Mouse (Mus musculus) retina, embryonic 14.5 days (tissue): ENCODE results near the gene Csnk2b.

Experiments
- DNase-seq: peaks from one replicate; pipeline ENCODE4 v3.0.0-alpha.2; 2015; ENCODE audit warnings: low spot score

Gene Csnk2b

DNA sequence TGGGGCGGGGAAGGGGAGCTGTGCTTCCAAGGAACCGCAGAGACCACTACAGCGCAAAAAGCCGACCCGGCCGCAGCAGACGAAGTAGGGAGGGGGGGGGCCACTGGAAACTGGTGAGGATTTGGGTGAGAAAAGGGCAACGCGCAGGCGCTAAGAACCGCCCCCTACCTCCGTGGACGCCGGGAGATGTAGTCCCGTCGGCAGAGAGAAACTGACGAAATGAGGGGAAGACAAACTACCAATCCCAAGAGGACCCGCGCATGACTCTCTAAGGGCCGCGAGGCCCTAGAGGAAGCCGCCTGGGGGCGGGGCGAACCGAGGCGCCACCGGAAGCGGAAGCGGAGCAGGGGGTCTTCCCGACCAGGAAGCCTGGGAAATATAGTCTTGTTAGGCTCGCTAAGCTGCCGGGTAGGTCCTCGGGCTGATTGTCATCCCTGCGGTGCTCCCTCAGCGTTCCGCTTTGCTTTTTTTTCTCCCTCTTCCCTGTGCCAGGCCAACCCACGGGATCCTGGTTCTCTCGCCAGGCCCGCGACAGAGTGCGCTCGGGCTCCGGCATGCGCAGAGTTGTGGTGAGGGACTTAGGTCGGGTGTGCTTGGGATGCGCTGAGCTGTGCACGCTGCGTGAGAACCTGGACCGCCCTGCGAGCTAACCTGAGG, 582 bp downstream of the Csnk2b start, which contains the start of gene Gpank1:
Gene Gpank1, plus strand, starts transcription at position 313 of the 657 bp plus-strand sequence.
- DNase-seq = peak; percentile 100

DNA sequence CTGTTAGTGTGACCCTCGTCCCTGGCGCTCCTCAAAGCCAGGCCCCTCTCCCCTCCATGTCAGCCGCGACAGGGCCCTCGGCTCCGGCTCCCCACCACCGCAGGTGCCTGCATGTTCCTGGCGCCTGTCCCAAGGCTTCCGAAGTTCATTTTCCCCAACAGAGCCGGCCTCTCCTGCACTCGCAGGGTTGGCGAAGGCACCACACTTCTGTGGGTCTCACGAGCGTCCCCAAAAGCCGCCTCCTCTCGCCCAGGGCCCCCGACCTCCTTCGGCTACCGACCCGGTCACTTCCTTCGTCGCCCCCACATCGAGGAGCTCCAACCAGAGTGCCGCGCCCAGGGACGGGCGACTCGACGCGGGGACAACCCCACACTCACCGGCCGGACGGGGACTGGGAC, 1.1 kb downstream of the Csnk2b start:
- no peak for DNase-seq

DNA sequence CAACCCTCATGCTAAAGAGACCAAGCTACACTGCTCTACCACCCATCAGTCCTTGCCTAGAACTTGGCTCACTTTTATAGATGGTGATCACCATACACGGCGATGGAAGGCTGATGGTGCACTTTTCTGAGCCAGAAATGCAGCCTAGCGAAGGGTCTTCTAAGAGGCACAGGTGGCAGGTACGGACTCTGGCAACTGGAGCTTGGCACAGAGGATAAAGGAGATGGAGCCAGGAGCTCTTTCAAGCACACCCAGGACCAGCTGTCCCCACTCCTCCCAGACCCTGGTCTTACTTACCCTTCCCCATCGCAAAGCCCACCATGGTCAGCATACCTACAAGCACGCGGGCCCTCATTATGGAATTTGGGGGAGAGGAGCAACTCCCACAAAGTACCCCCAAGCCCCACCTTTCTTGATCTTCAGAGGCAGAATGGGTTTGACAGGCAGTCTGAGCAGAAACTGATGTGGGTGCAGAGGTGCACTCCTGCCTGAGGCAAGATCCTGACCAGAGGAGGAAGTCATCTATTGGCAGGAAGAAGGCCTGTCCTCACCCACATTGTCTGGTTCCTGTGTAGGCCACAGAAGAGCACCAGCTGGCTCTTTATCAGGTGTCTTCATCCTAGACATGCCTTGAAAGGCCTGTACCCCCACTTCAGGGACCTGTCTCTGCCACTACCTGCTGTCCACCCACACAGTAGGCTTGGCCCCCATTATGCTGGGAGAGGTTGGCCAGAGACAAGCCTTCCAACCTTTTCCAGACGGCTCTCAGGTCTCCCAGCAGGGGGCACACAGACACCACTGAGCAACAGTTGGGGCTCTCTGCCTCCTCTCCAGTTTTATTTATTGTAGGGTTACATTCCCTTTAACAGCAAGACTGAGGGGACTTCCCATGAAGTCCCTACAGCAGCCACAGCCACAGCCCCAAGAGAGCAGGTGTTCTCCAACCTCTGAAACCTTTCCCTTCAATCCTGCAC, 6.5 kb downstream of the Csnk2b start, which contains the start of gene Ly6g5b:
Gene Ly6g5b, minus strand, starts transcription at position 383 of the 974 bp plus-strand sequence.
- peak; percentile 26 for DNase-seq

DNA sequence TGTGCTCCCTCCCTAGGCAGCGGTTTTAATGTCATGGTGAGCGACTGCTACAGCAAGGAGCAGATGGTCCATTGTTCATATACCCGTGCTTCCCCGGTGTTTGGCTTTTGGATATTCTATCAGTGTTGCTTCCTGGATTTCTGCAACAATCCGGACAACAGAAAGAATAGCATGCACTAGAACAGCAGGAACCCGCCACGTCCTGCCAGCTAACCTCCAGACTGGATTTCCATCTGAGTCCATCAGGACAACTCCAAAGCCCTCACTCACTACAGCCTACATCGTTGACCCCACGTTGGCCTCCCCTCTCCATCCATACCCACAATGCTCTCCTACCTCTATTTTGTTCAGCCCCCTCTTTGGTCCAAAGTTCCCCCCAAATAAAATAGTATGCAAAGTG, 10.1 kb downstream of the Csnk2b start:
- no peak for DNase-seq

DNA sequence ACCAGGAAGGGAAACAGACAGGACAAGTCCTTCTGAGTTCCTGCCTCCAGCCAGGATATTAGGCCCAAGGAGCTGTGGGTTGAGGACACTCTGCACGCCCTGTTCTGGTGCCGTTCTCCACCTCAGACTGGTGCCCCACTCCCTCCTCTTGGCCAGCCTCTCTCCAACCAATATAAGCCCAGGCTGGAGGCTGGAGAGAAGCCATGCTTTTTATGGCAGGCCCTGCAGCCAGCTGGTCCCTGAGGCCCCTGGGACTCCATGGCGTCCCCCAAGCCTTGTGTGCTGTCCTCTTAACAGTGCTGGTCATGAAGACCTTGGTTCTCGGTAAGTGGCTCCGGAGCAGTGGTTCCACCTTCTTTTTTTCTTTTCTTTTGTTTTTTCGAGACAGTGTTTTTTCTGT, 13.8 kb downstream of the Csnk2b start, which contains the start of gene Ly6g5c:
Gene Ly6g5c, plus strand, starts transcription at position 183 of the 400 bp plus-strand sequence.
- DNase-seq = no peak

DNA sequence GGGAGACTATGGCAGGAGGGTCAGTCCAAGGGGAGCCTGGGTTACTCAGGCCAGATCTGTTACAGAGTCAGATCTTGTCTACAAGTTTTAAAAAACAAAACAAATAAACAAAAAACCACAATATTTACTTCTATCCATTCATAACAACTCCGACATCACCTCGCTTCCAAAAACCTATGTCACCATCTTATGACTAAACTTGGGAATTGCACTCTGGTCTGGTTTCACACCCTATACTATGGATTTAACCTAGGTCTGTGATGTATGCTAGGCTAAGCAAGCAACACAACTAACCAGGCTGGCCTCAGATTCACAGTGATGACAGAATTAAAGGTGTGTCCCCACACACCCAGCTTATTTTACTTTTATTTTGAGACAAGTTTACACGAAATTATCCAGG, 15.3 kb downstream of the Csnk2b start:
- peak; percentile 20 for DNase-seq

DNA sequence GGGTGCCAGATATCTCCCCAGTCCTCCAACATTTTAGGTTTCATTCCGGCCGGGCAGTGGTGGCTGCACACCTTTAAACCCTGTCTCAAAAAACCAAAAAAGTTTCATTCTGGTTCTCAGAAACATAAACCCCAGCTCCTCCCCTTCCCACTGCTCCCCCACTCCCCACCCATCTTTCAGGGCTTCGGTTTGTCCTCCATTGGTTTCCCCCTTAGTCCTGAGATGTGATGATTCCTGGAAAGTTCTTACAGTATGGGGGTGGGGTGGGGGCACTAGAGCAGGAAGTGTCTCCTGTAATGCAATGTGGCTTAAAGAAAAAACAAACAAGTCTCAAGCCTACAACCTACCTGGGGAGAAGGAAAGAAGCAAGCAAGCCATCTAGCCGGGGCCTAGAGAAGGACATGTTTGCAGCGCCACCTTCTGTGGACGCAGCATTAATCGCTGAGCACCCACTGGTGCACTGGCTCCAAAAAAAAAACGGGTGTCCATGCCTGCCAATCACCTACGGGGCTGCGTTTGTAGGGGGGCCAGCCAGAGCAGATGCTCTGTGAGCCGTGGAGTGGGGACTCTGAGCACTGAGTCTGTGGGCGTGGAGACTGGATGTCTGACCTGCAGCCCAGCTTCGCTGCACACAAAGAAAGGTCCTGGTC, 16.0 kb downstream of the Csnk2b start:
- peak; percentile 75 for DNase-seq

DNA sequence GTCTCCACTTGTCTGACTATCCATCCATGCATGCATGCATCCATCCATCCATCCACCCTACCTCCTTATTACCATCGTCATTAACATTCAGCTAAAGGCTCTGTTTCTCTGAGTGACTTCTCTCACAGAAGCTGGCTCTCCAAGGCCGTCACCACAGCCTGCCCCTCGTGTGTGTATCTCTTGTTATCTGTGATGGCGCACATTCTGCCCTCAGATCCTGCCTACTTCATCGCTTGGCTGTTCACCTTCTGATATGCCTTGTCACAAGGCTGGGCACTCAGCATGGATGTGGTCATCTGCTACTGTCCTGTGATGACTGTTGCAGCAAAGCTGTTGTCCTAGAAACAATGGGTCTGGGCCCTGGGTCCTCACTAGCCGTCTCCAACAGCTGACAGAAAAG, 17.1 kb downstream of the Csnk2b start:
- DNase-seq = no peak

DNA sequence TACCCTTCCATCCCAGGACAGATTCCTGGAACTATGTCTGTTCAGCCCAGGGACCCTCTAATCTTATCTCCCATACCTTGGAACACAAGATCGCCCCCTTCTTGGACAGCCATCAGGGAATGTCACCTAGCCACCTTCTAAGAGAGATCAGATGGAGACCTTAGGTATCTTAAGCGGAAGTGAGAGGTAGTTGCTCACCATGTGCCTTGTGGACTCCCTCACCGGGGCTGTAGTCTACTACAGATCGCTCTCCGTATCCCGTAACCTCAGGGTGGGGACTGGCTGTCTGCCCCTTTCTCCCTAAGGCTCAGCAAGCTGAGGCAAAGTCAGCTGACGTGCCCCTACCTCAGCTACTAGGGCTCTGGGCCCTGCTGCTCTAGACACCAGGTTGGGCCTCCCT, 17.8 kb downstream of the Csnk2b start:
- DNase-seq = no peak

DNA sequence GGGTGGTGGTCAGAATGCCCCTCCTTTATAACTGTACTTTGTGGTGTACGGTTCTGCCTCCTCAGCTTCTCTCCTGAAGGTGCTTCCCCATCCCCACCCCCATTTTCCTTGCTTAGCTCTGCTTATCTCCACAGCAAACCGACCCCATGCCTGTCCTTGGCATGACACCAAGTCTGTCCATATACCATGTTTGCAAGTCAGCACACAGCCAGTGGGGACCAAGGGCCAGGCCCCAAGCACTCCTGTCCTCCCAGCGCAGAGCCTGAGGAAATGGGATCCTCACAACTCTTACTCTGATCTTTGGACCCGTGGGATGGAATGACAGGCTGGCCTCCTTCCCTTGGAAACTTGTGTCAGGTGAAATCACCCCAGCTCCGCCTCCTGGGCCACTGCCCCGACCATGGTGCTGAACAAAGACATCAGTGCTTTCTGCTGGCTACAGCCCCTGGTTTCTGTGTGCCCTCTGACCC, 18.6 kb downstream of the Csnk2b start:
- no peak for DNase-seq

DNA sequence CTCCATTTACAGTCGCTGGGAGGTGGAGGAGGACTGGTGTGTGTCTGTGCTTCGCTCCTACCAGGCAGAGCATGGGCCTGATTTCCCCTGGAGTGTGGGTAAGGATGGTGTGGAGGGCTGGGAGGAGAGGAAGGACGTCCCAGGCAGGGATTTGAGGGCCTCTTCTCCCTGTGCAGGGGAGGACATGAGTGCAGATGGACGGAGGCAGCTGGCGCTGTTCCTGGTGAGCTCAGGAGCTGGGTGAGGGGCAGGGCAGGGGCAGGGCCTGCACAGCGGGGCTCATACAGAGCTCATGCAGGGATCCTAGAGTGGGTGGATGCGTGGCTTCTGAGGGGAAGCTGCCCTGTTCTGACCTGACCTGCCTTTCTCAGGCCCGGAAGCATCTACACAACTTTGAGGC, 19.6 kb downstream of the Csnk2b start:
- no peak for DNase-seq

DNA sequence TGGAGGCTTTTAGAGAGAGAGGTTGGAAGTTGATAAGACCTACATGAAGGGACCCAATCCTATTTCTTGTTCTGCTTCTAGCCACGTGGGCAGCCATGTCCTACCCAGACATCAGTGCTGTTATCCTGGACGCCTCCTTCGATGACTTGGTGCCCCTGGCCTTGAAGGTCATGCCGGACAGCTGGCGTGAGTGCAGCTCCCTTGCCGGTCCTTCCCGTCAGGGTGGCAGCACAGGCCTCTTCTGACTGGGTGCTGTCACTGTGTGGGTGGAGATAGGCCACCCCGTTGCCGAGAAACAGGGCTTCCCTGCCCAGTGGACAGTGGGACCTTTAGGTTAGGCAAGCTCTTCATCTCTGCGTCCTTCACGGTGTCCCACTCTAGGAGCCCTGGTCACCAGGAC, 20.7 kb downstream of the Csnk2b start:
- no peak for DNase-seq

DNA sequence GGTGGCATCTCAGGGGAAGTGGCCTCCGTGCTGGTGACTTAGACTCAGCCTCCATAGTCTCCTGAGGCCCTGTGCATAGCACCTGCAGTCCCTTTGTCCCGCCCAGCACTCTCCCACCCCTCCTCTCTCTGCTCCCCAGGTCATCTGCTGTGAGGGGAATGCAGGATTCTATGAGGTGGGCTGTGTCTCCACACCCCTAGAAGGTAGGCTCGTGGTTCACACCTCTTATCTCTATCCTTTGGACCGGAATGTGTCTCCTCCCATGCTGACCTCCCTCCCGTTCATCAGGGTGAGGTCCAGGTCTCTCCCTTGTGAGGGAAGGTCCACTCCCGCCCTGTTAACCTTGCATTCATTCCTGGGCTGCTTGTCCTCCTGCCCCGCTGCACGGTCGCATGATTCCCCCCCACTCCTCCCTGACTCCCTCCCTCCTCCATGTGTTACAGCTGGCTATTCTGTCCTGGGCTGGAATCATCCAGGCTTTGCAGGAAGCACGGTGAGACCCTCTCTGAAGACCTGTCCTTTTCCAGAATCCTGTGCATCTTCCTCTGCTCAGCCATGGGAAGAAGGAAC, 21.6 kb downstream of the Csnk2b start:
- DNase-seq = no peak

DNA sequence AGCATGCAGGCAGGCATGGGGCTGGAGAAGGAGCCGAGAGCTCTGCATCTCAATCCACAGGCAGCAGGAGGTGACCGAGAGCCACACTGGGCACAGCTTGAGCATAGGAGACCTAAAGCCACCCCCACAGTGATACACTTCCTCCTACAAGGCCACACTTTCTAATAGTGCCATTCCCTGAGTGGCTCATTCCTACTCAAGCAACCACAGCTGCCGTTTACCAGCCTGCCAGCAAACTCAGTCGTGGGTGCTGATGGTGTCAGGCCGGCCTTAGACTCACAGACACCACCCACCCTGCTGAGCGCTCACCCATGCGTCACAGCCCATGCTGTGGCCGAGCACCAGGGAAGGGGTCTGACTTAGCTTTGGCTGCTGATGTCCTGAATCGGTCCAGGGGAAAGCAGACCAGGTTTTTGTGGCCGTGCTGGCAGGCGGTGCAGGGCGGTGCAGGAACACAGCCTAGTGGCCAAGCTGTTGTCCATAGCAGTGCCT, 24.6 kb downstream of the Csnk2b start:
- no peak for DNase-seq

DNA sequence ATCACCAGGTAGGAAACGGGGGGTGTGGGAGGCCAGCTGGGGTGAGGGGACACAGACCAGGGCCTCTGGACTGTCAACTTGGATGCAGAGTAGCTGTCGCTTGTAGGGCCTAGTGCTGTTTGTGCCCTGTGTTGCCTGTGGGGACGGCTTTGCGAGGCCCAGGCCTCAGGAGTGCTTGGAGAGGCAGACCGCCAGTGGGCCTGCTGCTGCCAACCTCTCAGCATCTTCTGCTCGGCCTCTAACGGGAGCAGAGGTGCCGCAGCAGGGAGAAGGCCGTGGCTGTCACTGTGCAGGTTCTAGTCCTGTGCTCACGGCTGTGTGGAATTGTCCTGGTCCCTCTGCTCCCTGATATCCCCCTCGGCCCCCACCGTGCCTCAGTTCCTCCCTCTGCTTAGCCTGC, 25.3 kb downstream of the Csnk2b start:
- DNase-seq = no peak

DNA sequence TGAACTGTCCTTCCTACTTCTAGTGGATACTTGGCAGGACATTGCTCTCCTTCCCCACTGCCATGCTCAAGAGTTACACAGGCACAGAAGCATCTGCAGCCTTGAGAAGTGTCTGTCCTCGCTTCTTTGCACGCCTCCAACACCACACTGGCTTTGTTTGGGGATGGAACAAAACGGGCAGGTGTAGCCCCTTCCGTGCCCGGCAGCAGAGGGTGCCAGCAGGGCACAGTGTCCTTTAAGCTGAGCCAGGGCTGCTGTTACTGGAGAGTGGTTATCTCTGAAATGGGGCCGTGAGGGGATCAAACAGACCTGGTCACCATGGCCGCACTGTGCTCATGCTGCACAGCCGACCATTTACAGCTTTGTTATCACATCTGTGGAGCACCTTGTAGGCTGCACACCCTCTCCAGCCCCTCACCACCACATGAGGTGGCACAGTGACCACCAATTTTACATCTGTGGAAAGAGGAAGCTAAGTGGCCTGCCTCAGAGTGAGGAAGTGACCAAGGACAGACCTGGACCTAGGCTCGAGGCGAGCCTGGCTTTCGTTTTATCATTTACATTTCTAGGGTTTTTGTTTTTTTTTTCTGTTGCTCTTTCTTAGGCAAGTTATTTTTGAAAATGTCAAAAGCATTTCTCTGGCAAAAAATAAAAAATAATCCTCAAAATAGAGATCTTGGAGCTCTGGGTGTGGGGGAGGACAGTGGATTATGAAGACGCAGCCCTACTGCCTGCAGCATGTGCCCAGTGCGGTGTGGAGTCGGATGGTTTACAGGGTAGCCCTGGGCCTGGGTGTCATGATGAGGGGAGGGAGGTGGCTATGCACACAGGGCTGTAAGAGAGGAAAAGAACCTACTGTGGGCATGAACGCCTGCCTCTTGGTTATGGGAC, 27.1 kb downstream of the Csnk2b start:
- DNase-seq = no peak

DNA sequence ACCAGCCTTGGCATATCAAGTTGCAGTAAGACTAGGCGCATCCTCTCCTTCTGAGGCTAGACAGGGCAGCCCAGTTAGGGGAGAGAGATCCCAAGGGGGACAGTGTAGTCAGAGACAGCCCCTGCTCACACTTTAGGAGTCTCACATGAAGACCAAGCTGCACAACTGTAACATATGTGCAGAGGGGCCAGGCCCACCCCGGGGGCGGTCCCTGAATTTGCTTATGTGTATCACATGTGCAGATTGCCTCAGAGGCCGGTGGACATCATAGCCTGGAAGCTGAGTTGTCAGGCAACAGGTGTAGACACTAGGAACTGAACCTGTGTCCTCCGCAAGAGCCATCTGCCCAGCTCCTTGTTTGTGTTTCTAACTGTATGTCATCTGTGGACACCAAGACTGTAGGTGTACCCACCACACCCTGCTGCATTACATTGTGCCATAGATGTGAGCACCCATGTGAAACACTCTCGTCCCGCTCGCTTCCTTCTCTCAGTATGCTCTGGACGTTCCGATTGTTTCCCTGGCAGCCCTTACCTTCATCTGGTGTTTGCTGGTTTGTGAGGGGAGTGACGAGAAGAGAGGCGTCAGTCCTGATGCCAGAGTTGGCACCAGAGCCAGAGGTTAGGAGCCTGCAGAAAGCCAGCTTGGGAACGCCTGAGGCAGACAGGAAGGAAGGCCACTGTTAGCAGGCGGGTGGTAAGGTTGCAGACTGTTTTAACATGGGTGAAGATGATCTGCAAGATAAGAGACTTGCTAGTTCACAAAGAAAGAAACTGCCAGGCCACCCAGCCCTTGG, 29.3 kb downstream of the Csnk2b start:
- no peak for DNase-seq

DNA sequence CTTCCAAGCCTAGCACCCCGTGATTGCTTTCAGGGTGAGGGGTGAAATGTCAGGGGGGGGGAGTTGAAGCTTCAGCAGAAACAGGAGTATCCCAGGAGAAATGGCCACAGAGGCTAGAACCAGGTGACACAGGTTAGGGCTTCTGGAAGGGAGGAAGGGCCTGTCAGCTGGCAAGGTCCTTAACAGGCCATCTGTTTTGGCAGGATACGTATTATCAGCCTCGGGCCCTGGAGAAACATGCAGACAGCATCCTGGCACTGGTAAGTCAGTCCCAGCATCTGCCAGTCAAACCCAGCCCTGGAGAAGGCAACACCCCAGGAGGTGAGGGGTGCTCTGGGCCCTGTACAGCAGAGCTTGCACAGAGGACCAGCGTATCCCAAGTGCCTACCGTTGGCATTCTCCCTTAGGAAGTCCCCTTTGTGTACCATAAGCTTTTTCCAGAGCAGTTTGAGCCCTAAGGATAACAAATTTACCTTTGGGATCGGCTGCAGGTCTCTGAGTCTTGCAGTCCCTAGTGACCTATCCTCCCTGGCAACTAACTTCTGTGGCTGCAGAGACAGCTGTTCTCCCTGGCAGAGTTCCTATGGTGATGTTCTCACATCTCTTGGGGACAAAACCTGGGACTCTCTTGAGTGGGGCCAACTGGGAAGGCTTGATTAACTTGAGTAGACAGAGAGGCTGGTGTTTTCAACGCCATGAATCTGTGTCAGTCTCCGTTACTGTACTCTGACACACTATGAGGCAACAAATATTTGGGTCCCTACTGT, 31.5 kb downstream of the Csnk2b start:
- DNase-seq = no peak
